Mouse (Mus musculus): ENCODE results near the gene Ptprg. TPM values are rescaled to one million over a fixed set of nuclear protein-coding genes. Genes with fewer than 3 reads are reported as not detected.
"Not testable (repeated sequence)": the region's sequence is repeated elsewhere in the genome, so short reads cannot be mapped to it uniquely, and the experiment has no call there.

Ptprg gene
- polyA plus RNA-seq, 1 experiment, result 22.0 TPM

DNA sequence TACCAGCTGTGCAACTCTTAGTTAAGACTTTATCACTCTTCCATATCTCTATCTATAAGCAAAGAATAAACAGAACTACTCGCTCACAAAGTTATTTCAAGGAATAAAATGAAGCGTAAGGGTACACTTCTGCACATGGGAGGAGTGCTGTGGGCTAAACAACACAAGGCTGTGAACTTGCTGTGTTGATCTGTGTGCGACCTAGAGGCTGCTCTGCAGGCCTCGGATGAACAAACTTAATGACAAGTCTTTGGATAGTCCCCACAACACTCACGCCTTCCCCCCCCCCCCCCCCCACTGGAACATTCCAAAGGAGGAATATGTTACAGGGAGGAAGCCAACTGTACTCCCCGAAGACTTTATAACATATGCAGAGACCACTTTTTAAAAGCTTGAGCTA is 730.3 kb downstream of the Ptprg start, which contains the start of gene Gm49355:
Gene Gm49355 (plus strand): TSS at position 336 of the 400 bp plus-strand sequence.
- TF ChIP-seq CTCF (IDR thresholded peaks at IDR 0.05; ENCODE audit: borderline replicate concordance, insufficient read depth, low read depth, low read length) (no peak), POLR2A (IDR thresholded peaks at IDR 0.05; ENCODE audit: borderline replicate concordance, insufficient read depth, low read length) (no peak)
- Histone ChIP-seq H3K27ac (ENCODE audit: insufficient read depth, low read length) (peak within 1 kb of the TSS; percentile 36), H3K4me3 (replicated peaks; ENCODE audit: insufficient read depth, low read depth, low read length) (peak within 1 kb of the TSS; percentile 74), H3K27me3 (ENCODE audit: control insufficient read depth, insufficient read depth, low read length) (no peaks in the 10 kb centered on the region), H3K4me1 (ENCODE audit: control insufficient read depth, insufficient read depth, low read length) (no peaks in the 10 kb centered on the region)
- WGBS, result 75% methylated on average over 6 of the region's 6 CpGs
- DNase-seq, result no peak

DNA sequence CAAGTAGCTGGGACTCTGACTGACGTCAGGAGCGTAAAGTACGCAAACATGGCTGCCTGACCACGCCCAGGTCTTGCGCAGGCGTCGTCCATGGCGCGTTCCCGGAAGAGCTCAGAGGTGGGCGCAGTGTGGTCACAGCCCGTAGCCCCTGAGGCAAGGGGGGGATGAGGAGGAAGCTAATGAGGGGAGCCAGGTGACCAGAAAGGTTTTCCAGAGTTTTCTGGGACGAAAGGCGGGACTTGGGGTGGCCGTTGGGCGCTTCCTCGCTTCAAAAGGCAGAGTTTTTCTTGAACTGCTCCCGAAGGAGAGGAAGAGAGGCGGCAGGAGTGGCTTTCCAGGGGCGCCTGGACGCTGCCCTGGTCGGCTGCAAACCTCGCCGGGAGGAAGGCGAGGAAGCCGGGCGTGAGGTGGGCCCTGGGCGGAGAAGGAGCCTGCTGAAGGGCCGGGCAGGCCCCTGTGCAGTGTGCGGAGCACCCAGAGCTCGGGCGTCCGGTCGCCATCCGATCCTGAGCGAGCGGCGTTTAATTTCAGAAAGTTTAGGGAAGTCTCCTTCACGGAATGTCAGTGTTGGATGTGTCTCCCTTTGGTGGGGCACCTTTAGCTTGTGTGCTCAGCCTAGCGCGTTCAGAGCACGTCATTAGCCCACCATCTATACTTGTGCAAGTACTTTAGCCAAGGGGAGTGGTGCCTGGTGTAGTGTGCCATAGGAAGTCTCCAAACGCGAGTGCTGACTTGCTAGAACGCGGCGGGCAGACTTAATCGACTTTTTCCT is 731.0 kb downstream of the Ptprg start, which contains the start of gene 3830406C13Rik:
Gene 3830406C13Rik (plus strand): TSS at position 33 of the 772 bp plus-strand sequence.
- no peaks in the 10 kb centered on the region for H3K27me3 ChIP-seq (ENCODE audit: control insufficient read depth, insufficient read depth, low read length)
- WGBS, result under 1% methylated on average over 48 of the region's 48 CpGs
- peak; percentile 84 to 86 for DNase-seq
- H3K4me1 ChIP-seq (ENCODE audit: control insufficient read depth, insufficient read depth, low read length), result no peaks in the 10 kb centered on the region
- peak within 1 kb of the TSS; percentile 36 for H3K27ac ChIP-seq (ENCODE audit: insufficient read depth, low read length)
- H3K4me3 ChIP-seq (replicated peaks; ENCODE audit: insufficient read depth, low read depth, low read length), result peak within 1 kb of the TSS; percentile 74
- TF ChIP-seq POLR2A (IDR thresholded peaks at IDR 0.05; ENCODE audit: borderline replicate concordance, insufficient read depth, low read length) (peak; percentile 82), CTCF (IDR thresholded peaks at IDR 0.05; ENCODE audit: borderline replicate concordance, insufficient read depth, low read depth, low read length) (no peak)

DNA sequence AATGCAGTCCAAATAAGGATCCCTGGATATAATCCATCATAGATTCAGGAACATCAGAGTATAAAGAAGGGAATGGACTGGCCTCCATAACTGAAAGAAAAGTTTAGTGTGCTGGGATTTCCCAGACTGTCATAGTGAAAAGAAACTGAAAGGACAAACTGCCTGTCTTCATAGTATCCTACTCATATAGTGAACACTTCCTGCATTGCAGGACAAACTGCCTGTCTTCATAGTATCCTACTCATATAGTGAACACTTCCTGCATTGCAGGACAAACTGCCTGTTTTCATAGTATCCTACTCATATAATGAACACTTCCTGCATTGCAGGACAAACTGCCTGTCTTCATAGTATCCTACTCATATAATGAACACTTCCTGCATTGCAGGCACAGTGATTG is 736.4 kb downstream of the Ptprg start:
- H3K27me3 ChIP-seq (ENCODE audit: control insufficient read depth, insufficient read depth, low read length); H3K27ac ChIP-seq (ENCODE audit: insufficient read depth, low read length); DNase-seq; H3K4me1 ChIP-seq (ENCODE audit: control insufficient read depth, insufficient read depth, low read length); H3K4me3 ChIP-seq (replicated peaks; ENCODE audit: insufficient read depth, low read depth, low read length): not testable (repeated sequence)

Other genes with a start within 250 kb of the Ptprg start
- 0.90 and 1.1 TPM in 2 replicates for gene Gm3839, start 196.8 kb upstream of the Ptprg start, polyA plus RNA-seq (2012; rRNA removed)

Data from cerebellum, adult 2 months (tissue).